Mouse (Mus musculus): Measurements from ENCODE around the gene Elf2.

DNA sequence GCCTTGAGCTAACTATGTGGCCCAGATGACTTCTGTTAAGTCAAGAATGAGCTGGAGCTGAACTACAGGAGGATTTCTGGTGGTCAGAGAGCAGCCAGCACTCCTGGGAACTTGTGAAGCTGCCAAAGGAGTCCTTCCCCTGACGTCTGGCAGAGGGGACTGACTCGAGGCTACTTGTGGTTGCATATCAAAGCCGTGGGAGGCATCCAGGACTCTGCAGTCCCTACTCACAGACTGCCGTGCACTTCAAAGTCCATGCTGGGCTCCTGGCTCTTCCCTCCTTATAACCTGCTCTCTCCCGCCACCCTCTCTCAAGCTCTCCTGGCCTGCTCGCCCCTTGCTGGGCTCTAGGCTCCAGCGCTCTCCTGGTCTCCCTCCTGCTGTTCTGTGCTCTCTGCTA is 30.4 kb downstream of the Elf2 start:
- TF ChIP-seq POLR2A (IDR thresholded peaks at IDR 0.05; ENCODE audit: borderline replicate concordance, extremely low read depth, insufficient read depth, insufficient read length, poor library complexity, severe bottlenecking): no peak
- TF ChIP-seq CTCF (IDR thresholded peaks at IDR 0.05; ENCODE audit: borderline replicate concordance, extremely low read depth, insufficient read depth, insufficient read length): no peak
